Mouse (Mus musculus) neural tube, embryonic 15.5 days (tissue): ENCODE measurements at regions not wholly inside any gene's neighbourhood (a gene's known extent, or its start where the extent isn't known, plus 50 kb on each side); places are given as distances from the start of the nearest gene placed in this dataset.

ENCODE experiments used
- ATAC-seq: fragments of 200-750 bp; cut with Nextera tagmentation; 2 replicates; pipeline ENCODE4 v1.8.0; 2017; ENCODE audit warnings: mild to moderate bottlenecking, moderate TSS enrichment, moderate library complexity; ENCODE audit not compliant: low FRiP score
- H3K27ac ChIP-seq: fragments of 300-500 bp; sonication (generic); replicated peaks from 2 replicates; pipeline ENCODE4 v1.5.1; 2015; ENCODE audit warnings: mild to moderate bottlenecking, inconsistent platforms
- H3K27me3 ChIP-seq: fragments of 300-500 bp; sonication (generic); replicated peaks from 2 replicates; pipeline ENCODE4 v1.6.1; 2015; ENCODE audit warnings: inconsistent platforms
- H3K36me3 ChIP-seq: fragments of 300-500 bp; sonication (generic); 2 replicates; pipeline ENCODE4 v1.6.1; 2015; ENCODE audit warnings: inconsistent platforms
- H3K4me1 ChIP-seq: fragments of 300-500 bp; sonication (generic); 2 replicates; pipeline ENCODE4 v1.6.1; 2015; ENCODE audit warnings: inconsistent platforms
- H3K4me2 ChIP-seq: fragments of 300-500 bp; sonication (generic); 2 replicates; pipeline ENCODE4 v1.6.1; 2015; ENCODE audit warnings: inconsistent platforms, mild to moderate bottlenecking, moderate library complexity
- H3K4me3 ChIP-seq: fragments of 300-500 bp; sonication (generic); replicated peaks from 2 replicates; pipeline ENCODE4 v1.5.1; 2015; ENCODE audit warnings: mild to moderate bottlenecking, inconsistent platforms
- H3K9ac ChIP-seq: fragments of 300-500 bp; sonication (generic); replicated peaks from 2 replicates; pipeline ENCODE4 v1.6.1; 2015; ENCODE audit warnings: mild to moderate bottlenecking, inconsistent platforms
- H3K9me3 ChIP-seq: fragments of 300-500 bp; sonication (generic); replicated peaks from 2 replicates; pipeline ENCODE4 v1.6.1; 2016; ENCODE audit warnings: inconsistent platforms
- WGBS: fragments of 180-500 bp; shearing (Covaris S2); methylation state at CpG from one replicate; pipeline ENCODE4 v1.1.7; 2015; ENCODE audit warnings: mixed read lengths; 5-methylcytosine and 5-hydroxymethylcytosine counted together

DNA sequence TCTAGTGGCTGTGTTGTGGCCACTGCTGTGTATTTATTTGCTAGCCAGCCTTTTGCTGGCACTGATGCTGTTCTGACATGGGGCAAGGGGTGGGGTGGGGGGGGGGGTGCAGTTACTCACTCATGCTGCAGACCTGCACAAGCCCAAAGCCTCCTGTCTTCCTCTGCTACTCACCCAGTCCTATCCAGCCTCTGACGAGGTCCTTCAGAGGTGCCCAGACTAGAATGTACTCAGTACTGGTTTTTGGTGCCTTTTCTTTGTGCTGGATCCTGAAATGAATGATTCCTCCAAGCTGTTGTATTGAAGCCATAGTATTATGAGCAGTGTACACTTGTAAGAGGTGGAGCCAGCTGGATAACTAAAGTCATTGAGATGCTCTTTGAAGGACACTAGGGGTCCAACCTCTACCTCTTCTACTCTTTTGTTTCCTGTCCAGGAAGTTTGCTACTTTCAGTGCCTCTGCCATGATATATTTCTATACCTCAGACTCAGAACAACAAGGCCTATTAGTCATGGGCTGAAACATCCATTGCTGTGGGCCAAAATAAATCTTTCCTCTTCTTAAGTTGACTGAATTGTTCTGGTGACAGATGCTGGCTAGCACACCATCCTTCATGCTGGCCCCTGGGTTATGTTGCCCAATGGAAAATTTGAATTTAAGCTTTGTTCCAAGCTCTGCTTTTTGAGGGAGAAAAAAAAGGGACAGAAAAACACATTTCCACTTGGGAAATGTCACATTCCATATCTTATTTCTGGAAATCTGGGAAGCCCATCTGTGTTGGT is 128.1 kb upstream of the Gas1 start:
- Histone ChIP-seq H3K9me3 (no peaks in the 10 kb centered on the region), H3K4me2 (no peak overlapping the region), H3K36me3 (no peaks in the 10 kb centered on the region), H3K27me3 (no peaks in the 10 kb centered on the region), H3K4me3 (no peak overlapping the region), H3K27ac (no peak overlapping the region), H3K4me1 (peaks cover 5% of the 10 kb centered on the region), H3K9ac (no peak overlapping the region)
- no peak for ATAC-seq
- WGBS = 38% methylated on average over 1 of the region's 1 CpGs

DNA sequence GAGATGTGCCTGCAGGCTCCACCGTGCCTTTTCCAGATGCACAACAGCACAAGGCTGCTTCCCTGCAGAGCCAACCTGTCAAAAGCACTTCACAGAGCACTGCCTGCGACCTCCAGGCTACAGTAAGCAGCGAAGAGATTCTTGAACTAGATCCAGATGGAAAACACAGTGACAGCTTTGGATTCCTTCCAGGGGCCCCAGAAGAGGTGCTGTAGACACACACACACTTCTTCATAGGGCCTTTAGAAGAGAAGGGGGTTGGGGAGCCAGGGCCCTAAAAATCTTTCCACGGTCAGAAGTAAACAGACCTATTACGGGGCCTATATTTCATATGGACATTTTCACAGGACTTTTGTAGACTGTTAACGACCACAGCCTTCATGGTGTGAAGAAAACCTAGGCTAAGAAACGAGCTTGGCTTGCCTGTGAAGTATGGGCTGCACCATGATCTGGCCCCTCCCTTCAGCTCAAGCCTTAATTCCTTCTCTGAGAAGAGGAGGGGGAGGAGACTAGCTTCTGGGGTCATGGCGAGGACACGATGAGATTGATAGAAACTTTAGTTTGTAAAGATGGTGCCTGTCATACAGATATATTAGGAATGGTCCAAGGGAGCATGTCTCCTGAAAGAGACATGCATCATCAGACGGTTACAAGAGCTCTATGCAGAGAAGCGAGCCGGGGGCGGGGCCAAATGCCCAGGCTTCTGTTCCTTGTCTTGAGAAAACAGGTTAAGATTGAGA is 131.1 kb upstream of the Gas1 start:
- Histone ChIP-seq H3K4me3 (no peak overlapping the region), H3K9ac (no peak overlapping the region), H3K27me3 (no peaks in the 10 kb centered on the region), H3K4me1 (peaks cover 10% of the 10 kb centered on the region), H3K9me3 (no peaks in the 10 kb centered on the region), H3K36me3 (no peaks in the 10 kb centered on the region), H3K27ac (0 out of 2 replicates have a peak overlapping the region, but pooled peaks have one; percentile 15), H3K4me2 (no peak overlapping the region)
- whole genome bisulfite sequencing = 45% methylated on average over 13 of the region's 13 CpGs
- peak; percentile 45 for ATAC-seq

DNA sequence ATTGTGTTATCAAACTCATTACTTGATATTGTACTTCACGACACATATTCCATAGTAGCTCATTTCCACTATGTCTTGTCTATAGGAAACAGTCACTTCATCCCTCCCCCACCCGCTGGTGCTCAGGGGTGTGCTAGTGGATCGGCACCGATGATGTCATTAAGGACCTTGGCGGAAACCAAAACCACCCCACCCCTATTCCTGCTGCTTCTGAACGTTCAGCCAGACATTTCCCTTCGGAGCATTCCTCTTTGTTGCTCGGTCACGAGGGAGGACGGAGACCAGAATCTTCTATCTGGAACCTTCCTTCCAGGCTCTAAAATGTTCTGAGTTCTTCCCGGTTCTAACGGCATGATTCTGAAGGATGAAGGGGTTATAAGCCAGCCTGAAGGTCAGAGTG is 132.3 kb upstream of the Gas1 start:
- Histone ChIP-seq H3K9ac (no peak overlapping the region), H3K4me1 (peaks cover 10% of the 10 kb centered on the region), H3K9me3 (no peaks in the 10 kb centered on the region), H3K36me3 (no peaks in the 10 kb centered on the region), H3K4me2 (no peak overlapping the region), H3K4me3 (no peak overlapping the region), H3K27me3 (no peaks in the 10 kb centered on the region), H3K27ac (no peak overlapping the region)
- ATAC-seq = no peak
- WGBS = 92% methylated on average over 12 of the region's 12 CpGs

DNA sequence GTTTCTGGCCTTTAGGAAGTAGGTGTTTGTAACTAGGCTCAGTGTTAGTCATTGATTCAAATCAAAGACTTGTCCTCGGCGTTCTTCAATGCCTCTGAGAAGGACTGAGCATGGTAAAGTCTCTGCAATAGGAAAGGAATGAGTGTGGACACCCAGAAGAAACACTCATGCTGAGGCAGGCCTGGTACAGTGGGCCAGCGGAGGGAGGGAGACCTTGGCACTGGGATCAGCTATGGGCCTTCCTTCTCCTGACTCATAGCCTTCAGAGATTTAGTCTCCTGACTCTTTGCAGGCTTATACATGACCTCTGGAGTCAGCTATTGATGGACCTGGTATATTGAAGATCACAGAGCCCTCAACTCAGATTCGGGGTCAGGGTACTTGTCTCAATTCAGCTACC is 132.8 kb upstream of the Gas1 start:
- Histone ChIP-seq H3K27me3 (no peaks in the 10 kb centered on the region), H3K4me1 (peaks cover 10% of the 10 kb centered on the region)
- 91% methylated on average over 4 of the region's 4 CpGs for WGBS

DNA sequence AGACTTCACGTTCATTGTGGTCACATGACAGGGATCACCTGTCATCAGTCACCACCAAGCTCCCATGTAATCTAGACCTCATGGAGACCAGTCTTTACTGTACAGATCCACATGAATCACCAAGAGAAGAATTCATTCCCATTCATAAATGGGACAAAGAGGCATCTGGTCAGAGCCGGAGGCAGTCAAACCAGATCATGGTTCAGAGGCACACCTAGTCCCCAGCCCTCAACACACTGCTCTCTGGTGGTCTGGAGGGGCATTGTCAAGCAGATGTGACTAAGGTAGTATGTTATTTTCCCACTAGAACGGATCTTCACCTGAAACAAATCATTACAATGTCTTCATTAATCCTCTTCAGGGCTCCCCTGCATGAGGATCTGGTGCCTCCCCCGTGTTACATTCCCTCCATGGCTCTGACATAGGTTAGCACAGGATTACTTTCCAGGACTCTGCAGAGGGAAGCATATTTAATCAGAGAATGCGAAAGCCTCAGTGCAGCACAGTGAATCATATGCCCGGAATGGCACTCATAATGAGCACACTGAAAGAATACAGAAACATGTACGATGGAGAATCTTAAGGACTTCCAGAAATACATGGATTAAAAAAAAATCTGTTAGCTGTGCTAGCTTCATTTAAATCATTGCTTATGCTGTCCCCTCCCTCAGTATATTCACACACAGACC is 135.4 kb upstream of the Gas1 start:
- 79% methylated on average over 7 of the region's 7 CpGs for WGBS
- H3K36me3 ChIP-seq = no peaks in the 10 kb centered on the region
- H3K4me1 ChIP-seq = peaks cover 10% of the 10 kb centered on the region
- H3K27me3 ChIP-seq = no peaks in the 10 kb centered on the region
- no peak overlapping the region for H3K4me3 ChIP-seq
- no peak for ATAC-seq
- no peak overlapping the region for H3K9ac ChIP-seq
- H3K9me3 ChIP-seq = no peaks in the 10 kb centered on the region
- H3K4me2 ChIP-seq = no peak overlapping the region
- no peak overlapping the region for H3K27ac ChIP-seq

More for the DNA sequence above, 132.8 kb upstream of the Gas1 start:
- Histone ChIP-seq H3K27ac (no peak overlapping the region), H3K4me3 (no peak overlapping the region), H3K9me3 (no peaks in the 10 kb centered on the region), H3K36me3 (no peaks in the 10 kb centered on the region), H3K9ac (no peak overlapping the region), H3K4me2 (no peak overlapping the region)
- ATAC-seq = no peak

DNA sequence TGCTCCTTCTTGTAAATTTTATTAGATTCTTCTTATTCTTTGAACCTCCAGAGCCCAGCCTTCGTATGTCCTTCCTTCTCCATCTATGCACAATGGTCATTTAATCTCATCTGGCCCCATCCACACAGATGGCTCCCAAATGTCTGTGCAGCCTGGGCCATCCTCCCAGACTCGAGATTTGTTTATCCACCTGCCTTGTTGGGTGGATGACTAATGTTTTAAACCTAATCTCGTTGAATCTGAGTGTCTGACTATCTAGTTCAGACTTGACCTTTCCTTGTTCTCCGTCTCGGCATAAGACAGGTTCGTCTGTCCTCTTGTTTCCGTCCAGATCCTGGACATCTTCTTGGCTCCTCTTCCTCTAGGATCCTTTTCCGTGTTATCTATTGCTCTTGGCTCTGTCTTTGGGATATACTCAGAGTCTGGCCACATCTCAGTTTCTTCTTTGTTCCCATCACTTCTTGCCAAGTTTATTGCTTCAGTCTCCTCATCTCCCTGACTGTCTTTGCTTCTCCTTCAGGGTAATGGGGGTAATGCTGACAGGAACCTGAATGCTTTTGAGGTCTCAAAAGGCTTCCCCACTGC is 141.4 kb upstream of the Gas1 start:
- Histone ChIP-seq H3K4me3 (no peak overlapping the region), H3K4me1 (no peaks in the 10 kb centered on the region)

DNA sequence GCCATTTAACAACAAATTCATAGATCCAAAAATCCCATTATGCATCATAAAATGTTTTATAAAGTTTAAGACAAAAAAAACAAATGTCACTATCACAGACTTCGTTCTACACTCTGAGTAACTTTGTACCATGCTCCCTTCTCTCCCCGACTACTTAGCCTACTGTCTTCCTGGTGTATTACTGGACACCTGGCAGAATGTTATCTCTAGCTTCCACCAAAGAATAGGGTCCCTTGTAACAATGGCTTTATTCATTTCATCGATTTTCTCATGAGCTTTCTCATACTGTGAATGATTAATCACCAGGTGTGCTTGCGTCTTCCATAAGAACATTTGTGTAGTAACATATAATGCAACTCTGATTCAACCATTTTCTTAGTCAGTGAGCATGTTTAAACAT is 142.1 kb upstream of the Gas1 start:
- Histone ChIP-seq H3K36me3 (no peaks in the 10 kb centered on the region), H3K4me1 (no peaks in the 10 kb centered on the region), H3K9me3 (no peaks in the 10 kb centered on the region), H3K27me3 (no peaks in the 10 kb centered on the region), H3K4me2 (no peak overlapping the region), H3K4me3 (no peak overlapping the region), H3K27ac (no peak overlapping the region), H3K9ac (no peak overlapping the region)
- 90% methylated on average over 4 of the region's 4 CpGs for WGBS
- ATAC-seq = no peak

More for the DNA sequence above, 141.4 kb upstream of the Gas1 start:
- ATAC-seq = no peak
- H3K4me2 ChIP-seq = no peak overlapping the region
- 79% methylated on average over 8 of the region's 8 CpGs for WGBS
- no peaks in the 10 kb centered on the region for H3K36me3 ChIP-seq
- H3K9me3 ChIP-seq = no peaks in the 10 kb centered on the region
- H3K27me3 ChIP-seq = no peaks in the 10 kb centered on the region
- H3K9ac ChIP-seq = no peak overlapping the region
- no peak overlapping the region for H3K27ac ChIP-seq

DNA sequence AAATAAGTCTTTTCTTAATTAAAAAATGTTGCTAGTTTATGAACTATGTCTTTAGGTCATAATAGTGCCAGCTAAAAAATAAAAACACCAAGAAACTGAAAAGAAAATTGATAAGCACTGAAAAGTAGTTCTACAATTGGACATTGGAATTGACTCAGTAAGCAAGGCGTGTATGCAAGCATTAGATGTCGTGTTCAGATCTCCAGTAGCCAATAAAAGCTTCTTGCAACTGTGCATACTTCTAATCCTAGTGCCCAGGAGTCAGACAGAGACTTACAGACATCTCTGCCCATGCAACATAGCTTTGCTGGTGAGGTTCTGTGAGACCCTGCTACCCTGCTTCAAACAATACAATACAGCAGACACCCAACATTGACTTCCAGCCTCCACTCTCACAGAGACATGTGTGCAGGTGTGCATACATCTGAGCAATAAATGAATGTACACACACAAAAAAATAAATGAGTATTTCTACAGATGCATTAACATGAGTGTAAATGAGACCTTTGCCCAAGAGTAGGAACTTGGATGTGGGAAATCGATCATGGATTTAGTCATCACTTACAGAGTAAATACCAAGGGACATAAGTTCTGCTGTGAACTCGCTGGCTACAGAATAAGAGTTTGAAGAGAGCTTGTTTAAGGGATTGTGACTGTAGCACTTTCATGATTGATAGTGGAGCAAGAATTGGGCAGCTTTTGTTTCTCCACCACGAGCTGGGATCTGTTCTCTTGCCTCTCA is 142.9 kb upstream of the Gas1 start:
- no peak overlapping the region for H3K27ac ChIP-seq
- H3K27me3 ChIP-seq = no peaks in the 10 kb centered on the region
- no peaks in the 10 kb centered on the region for H3K36me3 ChIP-seq
- no peak overlapping the region for H3K9ac ChIP-seq
- H3K4me1 ChIP-seq = no peaks in the 10 kb centered on the region
- H3K4me3 ChIP-seq = no peak overlapping the region
- WGBS = 68% methylated on average over 5 of the region's 5 CpGs
- H3K4me2 ChIP-seq = no peak overlapping the region
- ATAC-seq = no peak
- no peaks in the 10 kb centered on the region for H3K9me3 ChIP-seq

DNA sequence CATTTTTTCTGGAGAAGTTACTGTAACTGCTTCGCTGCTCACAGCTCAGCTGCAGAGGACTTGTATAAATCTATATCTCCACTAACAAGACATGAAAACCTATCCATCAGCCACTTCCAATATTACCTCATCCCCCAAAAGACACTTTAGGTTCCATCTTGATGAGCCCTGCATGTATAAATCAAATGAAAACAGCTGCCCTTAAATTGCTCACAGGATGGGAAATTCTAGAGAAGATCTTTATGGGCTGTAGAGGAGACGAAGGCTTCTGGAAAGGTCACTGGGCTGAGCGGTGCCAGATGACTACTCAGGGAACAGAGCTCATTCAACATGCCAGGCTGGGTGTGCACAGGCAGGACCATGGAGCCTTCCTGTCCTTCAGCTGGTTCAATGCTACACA is 145.4 kb upstream of the Gas1 start:
- Histone ChIP-seq H3K9ac (no peak overlapping the region), H3K4me2 (no peak overlapping the region), H3K9me3 (0 out of 2 replicates have a peak, but pooled peaks cover 4% of the 10 kb centered on the region), H3K27me3 (no peaks in the 10 kb centered on the region), H3K27ac (no peak overlapping the region), H3K4me3 (no peak overlapping the region), H3K4me1 (no peaks in the 10 kb centered on the region), H3K36me3 (no peaks in the 10 kb centered on the region)
- no peak for ATAC-seq
- WGBS = 53% methylated on average over 3 of the region's 3 CpGs

DNA sequence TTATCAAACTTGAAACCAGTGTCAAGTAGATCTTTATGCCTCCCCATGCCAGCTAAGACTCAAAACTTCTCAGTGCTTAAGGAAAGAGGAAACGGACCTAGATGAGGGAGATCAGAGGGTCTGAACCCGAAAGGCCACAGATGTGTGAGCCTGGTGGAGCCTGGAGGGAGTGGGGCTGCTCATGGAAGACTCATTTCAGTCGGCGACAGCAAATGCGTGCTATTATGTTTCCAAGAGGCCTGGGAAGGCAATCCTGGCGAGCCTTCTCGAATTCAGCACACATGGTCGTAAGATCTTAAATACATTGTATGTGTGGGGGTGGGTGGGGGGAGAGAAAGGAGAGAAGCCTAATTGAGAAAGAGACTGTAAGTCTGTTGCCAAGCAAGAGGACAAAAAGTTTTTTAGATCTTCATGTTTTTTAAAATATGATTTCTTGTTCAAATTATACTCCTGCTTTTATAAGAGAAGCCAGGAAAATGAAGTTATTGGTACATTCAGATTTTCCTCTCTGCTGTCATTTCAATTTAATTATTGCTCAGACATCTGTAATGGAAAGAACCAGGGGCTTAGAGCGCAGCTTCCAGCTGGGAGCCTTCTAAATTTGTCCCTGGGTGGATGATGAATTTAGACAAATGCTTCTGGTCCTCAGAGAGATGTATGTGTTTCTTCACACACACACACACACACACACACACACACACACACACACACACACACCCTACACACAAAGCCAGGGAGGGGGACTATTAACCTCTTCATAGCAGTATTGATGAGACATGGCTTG is 153.5 kb upstream of the Gas1 start:
- WGBS = 61% methylated on average over 9 of the region's 9 CpGs
- Histone ChIP-seq H3K27me3 (no peaks in the 10 kb centered on the region), H3K36me3 (no peaks in the 10 kb centered on the region), H3K27ac (no peak overlapping the region), H3K4me3 (no peak overlapping the region), H3K9me3 (0 out of 2 replicates have a peak, but pooled peaks cover 4% of the 10 kb centered on the region), H3K4me2 (no peak overlapping the region), H3K9ac (no peak overlapping the region), H3K4me1 (no peaks in the 10 kb centered on the region)
- no peak for ATAC-seq
